Mouse (Mus musculus) mouse trophoblast stem cell (cell line): ENCODE data around the gene Zg16.

Experiments used
- in situ Hi-C, 2 experiments: fragments of 300-500 bp; cut with MseI, MboI; formaldehyde crosslinking; loops; 2 replicates in 1 of 2; 3 replicates in 1 of 2; pipeline ENCODE4 v1.15.1; 2025

Gene Zg16

DNA sequence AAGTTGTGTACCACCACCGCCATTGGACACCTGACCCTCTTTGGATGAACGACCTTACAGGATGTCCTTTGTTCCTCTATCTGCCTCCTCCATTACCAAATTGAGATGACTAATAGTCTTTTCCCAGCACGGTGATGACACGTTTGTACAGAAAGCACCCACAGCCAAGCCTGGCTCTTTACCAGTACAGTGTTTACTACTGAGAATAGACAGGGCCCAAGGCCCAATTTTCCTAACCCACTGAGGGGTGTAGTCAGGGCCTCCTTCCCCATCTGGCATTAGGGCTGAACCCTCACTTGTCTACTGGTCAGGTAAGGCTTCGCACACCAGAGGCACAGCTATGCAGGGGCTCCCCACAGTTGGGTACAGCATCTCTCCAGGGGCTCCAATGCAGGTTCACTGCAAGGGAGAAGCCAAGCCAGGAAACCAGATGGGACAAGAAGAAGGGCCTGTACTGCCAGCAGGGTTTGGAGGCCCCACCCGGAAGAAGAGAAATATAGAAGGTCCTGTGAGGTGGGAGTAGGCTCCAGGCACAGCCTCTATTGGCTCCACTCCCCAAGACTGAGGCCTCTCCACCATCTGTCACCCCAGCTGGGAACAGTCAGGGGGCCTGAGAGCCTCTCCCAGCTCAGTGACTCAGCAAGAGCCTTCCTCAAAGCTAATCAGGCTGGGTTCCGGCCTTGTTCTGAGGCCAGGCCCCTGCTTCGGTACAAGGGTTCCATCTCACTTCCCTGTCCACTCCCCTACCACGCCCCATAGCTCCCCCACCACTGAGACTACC, 78.7 kb downstream of the Zg16 start:
- in situ Hi-C loops, result no loop called here

DNA sequence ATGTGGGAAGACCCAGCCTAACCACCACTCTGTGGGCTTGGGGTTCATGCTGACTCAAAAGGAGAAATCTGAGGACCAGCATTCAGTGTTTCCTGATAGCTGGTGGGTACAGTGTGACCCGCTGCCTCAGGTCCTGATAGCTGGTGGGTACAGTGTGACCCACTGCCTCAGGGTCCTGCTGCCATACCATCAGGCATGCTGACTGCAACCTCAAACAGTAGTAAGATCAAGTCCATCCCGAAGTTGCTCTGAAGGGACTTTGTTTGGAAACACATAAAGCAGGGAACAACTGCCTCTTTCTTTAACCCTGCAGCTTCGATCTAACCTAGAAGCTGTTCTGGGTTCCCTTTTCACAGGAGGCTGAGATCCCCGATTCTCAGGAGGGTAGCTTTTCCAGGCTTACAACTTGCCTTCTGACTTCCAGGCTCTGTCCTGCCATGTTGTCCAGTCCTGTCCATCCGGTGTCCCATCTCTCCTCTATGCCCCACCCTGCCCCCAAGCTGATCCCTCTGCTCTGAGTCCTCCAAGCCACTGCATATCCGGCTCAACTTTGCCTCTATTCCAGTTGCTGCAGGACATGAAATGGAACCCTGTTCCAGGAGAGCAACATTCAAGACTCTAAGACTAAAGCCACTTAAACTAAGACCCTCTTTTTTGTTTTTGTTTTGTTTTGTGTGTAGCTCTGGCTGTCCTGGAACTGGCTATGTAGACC, 79.7 kb downstream of the Zg16 start:
- in situ Hi-C loops, result no loop called here

- in situ Hi-C loops, result no loop called here
Measured at GRCm38 (mm10) chr7:127004122-127004875, 82.8 kb downstream of the Zg16 start.

GRCm38 (mm10) chr7:127003620-127004019, 83.5 kb downstream of the Zg16 start:
- in situ Hi-C loops, result no loop called here
